Mouse (Mus musculus): ENCODE measurements around the gene Gm9821. TPM values are rescaled to one million over a fixed set of nuclear protein-coding genes. Genes with fewer than 3 reads are reported as not detected.
A peak's percentile ranks its signal among the peaks of the same experiment; 100 is the strongest.

Gene Gm9821
- polyA plus RNA-seq, 1 experiment: not detected

- WGBS: 1% methylated on average over 11 of the region's 13 CpGs
- Histone ChIP-seq H3K4me1 (ENCODE audit: control insufficient read depth, insufficient read depth, insufficient read length, low read length) (peaks cover 11% of the 10 kb centered on the region; the same call in 1 of the 2 replicates), H3K36me3 (ENCODE audit: control insufficient read depth, insufficient read depth, low read length) (no peaks in the 10 kb centered on the region; the same call in 1 of the 2 replicates), H3K27me3 (ENCODE audit: control insufficient read depth, insufficient read depth, low read length) (no peaks in the 10 kb centered on the region), H3K27ac (ENCODE audit: insufficient read depth, low read depth, low read length) (peak overlapping the region; percentile 72), H3K4me3 (ENCODE audit: low read depth, low read length) (peak overlapping the region; percentile 43)
- TF ChIP-seq CTCF (IDR thresholded peaks at IDR 0.05; ENCODE audit: extremely low read depth, insufficient read length, insufficient replicate concordance, low read depth, low read length) (no peak), POLR2A (IDR thresholded peaks at IDR 0.05; ENCODE audit: low read depth, low read length) (peak; percentile 52; the same call in 1 of the 2 replicates)
These were observed 38.9 kb downstream of the Gm9821 start for GRCm38 (mm10) chr2:91984439-91984838.

GRCm38 (mm10) chr2:91984906-91985525 lies 39.5 kb downstream of the Gm9821 start:
- Histone ChIP-seq H3K36me3 (ENCODE audit: control insufficient read depth, insufficient read depth, low read length) (no peaks in the 10 kb centered on the region; the same call in 1 of the 2 replicates), H3K27ac (ENCODE audit: insufficient read depth, low read depth, low read length) (peak overlapping the region; percentile 70), H3K4me3 (ENCODE audit: low read depth, low read length) (no peak overlapping the region), H3K4me1 (ENCODE audit: control insufficient read depth, insufficient read depth, insufficient read length, low read length) (peaks cover 11% of the 10 kb centered on the region; the same call in 1 of the 2 replicates), H3K27me3 (ENCODE audit: control insufficient read depth, insufficient read depth, low read length) (no peaks in the 10 kb centered on the region)
- WGBS: 51% methylated on average over 9 of the region's 9 CpGs
- no peak for TF ChIP-seq POLR2A (IDR thresholded peaks at IDR 0.05; ENCODE audit: low read depth, low read length)
- no peak for TF ChIP-seq CTCF (IDR thresholded peaks at IDR 0.05; ENCODE audit: extremely low read depth, insufficient read length, insufficient replicate concordance, low read depth, low read length)

- no peak overlapping the region for H3K4me3 ChIP-seq (ENCODE audit: low read depth, low read length)
- no peaks in the 10 kb centered on the region; the same call in 1 of the 2 replicates for H3K36me3 ChIP-seq (ENCODE audit: control insufficient read depth, insufficient read depth, low read length)
- WGBS: 12% methylated on average over 5 of the region's 5 CpGs
- TF ChIP-seq CTCF (IDR thresholded peaks at IDR 0.05; ENCODE audit: extremely low read depth, insufficient read length, insufficient replicate concordance, low read depth, low read length) (no peak), POLR2A (IDR thresholded peaks at IDR 0.05; ENCODE audit: low read depth, low read length) (no peak)
- no peak overlapping the region for H3K27ac ChIP-seq (ENCODE audit: insufficient read depth, low read depth, low read length)
- H3K27me3 ChIP-seq (ENCODE audit: control insufficient read depth, insufficient read depth, low read length): no peaks in the 10 kb centered on the region
- H3K4me1 ChIP-seq (ENCODE audit: control insufficient read depth, insufficient read depth, insufficient read length, low read length): peaks cover 11% of the 10 kb centered on the region; the same call in 1 of the 2 replicates
These were observed 40.6 kb downstream of the Gm9821 start for GRCm38 (mm10) chr2:91986071-91986470.

- 6% methylated on average over 3 of the region's 3 CpGs for WGBS
- Histone ChIP-seq H3K4me3 (ENCODE audit: low read depth, low read length) (no peak overlapping the region), H3K27ac (ENCODE audit: insufficient read depth, low read depth, low read length) (no peak overlapping the region), H3K27me3 (ENCODE audit: control insufficient read depth, insufficient read depth, low read length) (no peaks in the 10 kb centered on the region), H3K4me1 (ENCODE audit: control insufficient read depth, insufficient read depth, insufficient read length, low read length) (peaks cover 11% of the 10 kb centered on the region; the same call in 1 of the 2 replicates), H3K36me3 (ENCODE audit: control insufficient read depth, insufficient read depth, low read length) (no peaks in the 10 kb centered on the region; the same call in 1 of the 2 replicates)
- TF ChIP-seq CTCF (IDR thresholded peaks at IDR 0.05; ENCODE audit: extremely low read depth, insufficient read length, insufficient replicate concordance, low read depth, low read length) (peak; percentile 91; the same call in 1 of the 2 replicates), POLR2A (IDR thresholded peaks at IDR 0.05; ENCODE audit: low read depth, low read length) (no peak)
These were observed 42.0 kb downstream of the Gm9821 start for GRCm38 (mm10) chr2:91987542-91987941.

GRCm38 (mm10) chr2:91989750-91990149 lies 44.2 kb downstream of the Gm9821 start:
- H3K4me1 ChIP-seq (ENCODE audit: control insufficient read depth, insufficient read depth, insufficient read length, low read length): peaks cover 6% of the 10 kb centered on the region; the same call in 1 of the 2 replicates
- no peak overlapping the region for H3K4me3 ChIP-seq (ENCODE audit: low read depth, low read length)
- no peak for TF ChIP-seq POLR2A (IDR thresholded peaks at IDR 0.05; ENCODE audit: low read depth, low read length)
- TF ChIP-seq CTCF (IDR thresholded peaks at IDR 0.05; ENCODE audit: extremely low read depth, insufficient read length, insufficient replicate concordance, low read depth, low read length): peak; percentile 41; the same call in 1 of the 2 replicates
- no peaks in the 10 kb centered on the region for H3K27me3 ChIP-seq (ENCODE audit: control insufficient read depth, insufficient read depth, low read length)
- no peak overlapping the region for H3K27ac ChIP-seq (ENCODE audit: insufficient read depth, low read depth, low read length)
- no peaks in the 10 kb centered on the region for H3K36me3 ChIP-seq (ENCODE audit: control insufficient read depth, insufficient read depth, low read length)

- no peaks in the 10 kb centered on the region for H3K27me3 ChIP-seq (ENCODE audit: control insufficient read depth, insufficient read depth, low read length)
- H3K4me1 ChIP-seq (ENCODE audit: control insufficient read depth, insufficient read depth, insufficient read length, low read length): peaks cover 7% of the 10 kb centered on the region
- no peak overlapping the region for H3K4me3 ChIP-seq (ENCODE audit: low read depth, low read length)
- H3K27ac ChIP-seq (ENCODE audit: insufficient read depth, low read depth, low read length): no peak overlapping the region
- TF ChIP-seq POLR2A (IDR thresholded peaks at IDR 0.05; ENCODE audit: low read depth, low read length) (no peak), CTCF (IDR thresholded peaks at IDR 0.05; ENCODE audit: extremely low read depth, insufficient read length, insufficient replicate concordance, low read depth, low read length) (no peak)
- H3K36me3 ChIP-seq (ENCODE audit: control insufficient read depth, insufficient read depth, low read length): no peaks in the 10 kb centered on the region
- 84% methylated on average over 3 of the region's 3 CpGs for WGBS
These were observed 47.9 kb downstream of the Gm9821 start for GRCm38 (mm10) chr2:91993409-91993808.

- Histone ChIP-seq H3K4me1 (ENCODE audit: control insufficient read depth, insufficient read depth, insufficient read length, low read length) (peaks cover 7% of the 10 kb centered on the region), H3K27me3 (ENCODE audit: control insufficient read depth, insufficient read depth, low read length) (no peaks in the 10 kb centered on the region), H3K27ac (ENCODE audit: insufficient read depth, low read depth, low read length) (no peak overlapping the region), H3K4me3 (ENCODE audit: low read depth, low read length) (no peak overlapping the region), H3K36me3 (ENCODE audit: control insufficient read depth, insufficient read depth, low read length) (no peaks in the 10 kb centered on the region)
- 24% methylated on average over 5 of the region's 5 CpGs for WGBS
- TF ChIP-seq CTCF (IDR thresholded peaks at IDR 0.05; ENCODE audit: extremely low read depth, insufficient read length, insufficient replicate concordance, low read depth, low read length): no peak
- no peak for TF ChIP-seq POLR2A (IDR thresholded peaks at IDR 0.05; ENCODE audit: low read depth, low read length)
These were observed 50.5 kb downstream of the Gm9821 start for GRCm38 (mm10) chr2:91996006-91996405.

Other genes starting within 250 kb of the Gm9821 start
- gene Atg13, start 235.1 kb upstream of the Gm9821 start, polyA plus RNA-seq (2012; rRNA removed): 10.0 and 26.0 TPM in 2 replicates
- 1.5 and 1.9 TPM in 2 replicates for gene Harbi1, start 234.9 kb upstream of the Gm9821 start, polyA plus RNA-seq (2012; rRNA removed)
- 9.9 and 20.7 TPM in 2 replicates for gene Ambra1, start 215.6 kb upstream of the Gm9821 start, polyA plus RNA-seq (2012; rRNA removed)
- gene Chrm4, start 18.5 kb upstream of the Gm9821 start, polyA plus RNA-seq (2012; rRNA removed): 2.2 and 2.9 TPM in 2 replicates
- gene Mdk, start 13.4 kb upstream of the Gm9821 start, polyA plus RNA-seq (2012; rRNA removed): 2.4 and 5.9 TPM in 2 replicates
- 165 and 295 TPM in 2 replicates for gene Dgkz, start 30.2 kb downstream of the Gm9821 start, polyA plus RNA-seq (2012; rRNA removed)
- 22.5 and 25.4 TPM in 2 replicates for gene Creb3l1, start 78.8 kb downstream of the Gm9821 start, polyA plus RNA-seq (2012; rRNA removed)
- gene Phf21a, start 147.4 kb downstream of the Gm9821 start, polyA plus RNA-seq (2012; rRNA removed): 15.6 and 28.4 TPM in 2 replicates